Mouse (Mus musculus): ENCODE data around the gene Psmb6.

- TF ChIP-seq POLR2A (IDR thresholded peaks at IDR 0.05; ENCODE audit: borderline replicate concordance, extremely low read depth, low read depth, low read length) (no peak), CTCF (IDR thresholded peaks at IDR 0.05; ENCODE audit: insufficient read depth, low read length) (no peak)
Observed at GRCm38 (mm10) chr11:70571641-70572040, 46.5 kb downstream of the Psmb6 start.
